Mouse (Mus musculus) hindbrain, embryonic 10.5 days (tissue): ENCODE measurements around the gene Nck2. TPM values are rescaled to one million over a fixed set of nuclear protein-coding genes. Genes with fewer than 3 reads are reported as not detected.

ENCODE experiments used
- DNase-seq: peaks from one replicate; pipeline ENCODE4 v3.0.0-alpha.2; 2017; ENCODE audit warnings: low spot score
- H3K27ac ChIP-seq: fragments of 300-500 bp; sonication (generic); 2 replicates; pipeline ENCODE4 v1.5.1; 2016; ENCODE audit warnings: mild to moderate bottlenecking, moderate library complexity
- H3K27me3 ChIP-seq: fragments of 300-500 bp; sonication (generic); 2 replicates; pipeline ENCODE4 v1.6.1; 2016; ENCODE audit warnings: mild to moderate bottlenecking; ENCODE audit not compliant: poor library complexity, insufficient read depth, severe bottlenecking
- H3K36me3 ChIP-seq: fragments of 300-500 bp; sonication (generic); 2 replicates; pipeline ENCODE4 v1.6.1; 2016; ENCODE audit warnings: mild to moderate bottlenecking, moderate library complexity
- H3K4me1 ChIP-seq: fragments of 300-500 bp; sonication (generic); replicated peaks from 2 replicates; pipeline ENCODE4 v1.6.1; 2016; ENCODE audit warnings: mild to moderate bottlenecking
- H3K4me3 ChIP-seq: fragments of 300-500 bp; sonication (generic); 2 replicates; pipeline ENCODE4 v1.5.1; 2016; ENCODE audit warnings: mild to moderate bottlenecking, moderate library complexity
- H3K9me3 ChIP-seq: fragments of 300-500 bp; sonication (generic); 2 replicates; pipeline ENCODE4 v1.6.1; 2016; ENCODE audit warnings: mild to moderate bottlenecking, moderate library complexity
- WGBS: fragments of 180-500 bp; shearing (Covaris S2); methylation state at CpG from one replicate; pipeline ENCODE4 v1.1.7; 2016; 5-methylcytosine and 5-hydroxymethylcytosine counted together
- polyA plus RNA-seq: library from polyadenylated mRNA; unstranded; fragments of >200 nt; fragmentation: Nextera tagmentation; extraction: Ambion mirVana; gene quantifications from 2 replicates; pipeline ENCODE4 v1.2.1, GENCODE M21; 2016

Nck2 gene
- polyA plus RNA-seq, 1 experiment from 2014 or later, result 39.5 TPM

DNA sequence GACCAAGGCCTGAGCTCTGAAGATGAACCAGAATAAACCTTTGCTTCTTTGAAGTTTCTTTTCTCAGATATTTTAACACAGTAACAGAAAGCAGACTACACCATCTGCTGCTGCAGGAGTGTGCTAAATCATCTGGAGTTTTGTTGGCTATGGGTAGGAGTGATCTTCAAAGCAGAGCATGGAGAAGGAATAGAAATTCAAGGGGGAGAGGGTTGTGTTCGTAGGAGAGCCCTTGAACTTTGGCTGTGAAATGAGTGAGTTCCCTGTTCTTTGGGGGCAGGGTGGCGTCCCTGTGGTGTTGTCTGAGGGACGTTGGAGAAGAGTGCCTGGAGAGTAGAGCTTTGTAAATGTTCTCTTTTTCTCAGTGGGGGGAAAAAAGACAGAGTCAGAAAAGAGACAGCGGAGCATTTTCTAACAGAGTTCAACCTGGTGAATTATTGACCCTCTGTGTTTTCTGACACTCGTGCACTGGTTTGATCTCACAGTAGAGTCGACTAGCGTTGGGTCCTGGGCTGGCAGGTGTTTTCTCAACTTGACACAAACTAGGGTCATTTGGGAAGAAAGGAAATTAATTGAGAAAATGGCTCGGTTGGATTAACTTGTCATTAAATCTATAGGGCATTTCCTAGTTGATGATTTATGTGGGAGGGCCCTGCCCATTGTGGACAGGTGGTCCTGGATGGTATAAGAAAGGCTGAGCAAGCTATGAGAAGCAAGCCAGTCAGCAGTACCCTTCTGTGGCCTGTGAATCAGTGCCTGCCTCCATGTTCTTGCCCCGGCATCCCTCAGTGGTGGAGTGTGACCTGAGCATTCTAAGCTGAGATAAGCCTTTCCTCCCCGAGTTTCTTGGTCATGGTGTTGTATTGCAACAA lies 57.8 kb downstream of the Nck2 start:
- no peaks in the 10 kb centered on the region for H3K27me3 ChIP-seq
- H3K36me3 ChIP-seq, result no peaks in the 10 kb centered on the region
- no peak overlapping the region for H3K4me3 ChIP-seq
- H3K9me3 ChIP-seq, result no peaks in the 10 kb centered on the region
- WGBS, result 74% methylated on average over 10 of the region's 10 CpGs
- peaks cover 50% of the 10 kb centered on the region for H3K4me1 ChIP-seq
- DNase-seq, result no peak
- no peak overlapping the region for H3K27ac ChIP-seq

DNA sequence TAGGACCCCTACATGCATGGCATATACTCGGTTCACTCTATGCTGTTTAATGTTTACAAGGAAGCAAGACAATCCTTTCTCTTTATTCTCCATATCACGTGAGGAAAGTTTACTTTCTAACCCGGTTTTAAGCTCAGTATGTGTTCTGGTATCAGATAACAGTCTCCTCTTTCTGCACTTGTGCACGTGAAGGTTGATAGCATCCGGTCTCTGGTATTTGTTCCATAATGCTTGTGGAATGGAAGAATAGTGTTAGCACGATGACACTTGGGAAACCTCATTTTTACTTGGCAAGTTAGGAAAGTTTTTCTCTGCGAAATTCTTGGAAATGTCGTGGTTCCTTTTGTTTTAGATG lies 58.4 kb downstream of the Nck2 start:
- DNase-seq, result no peak
- H3K9me3 ChIP-seq, result no peaks in the 10 kb centered on the region
- 0 out of 2 replicates have a peak, but pooled peaks cover 3% of the 10 kb centered on the region for H3K36me3 ChIP-seq
- no peaks in the 10 kb centered on the region for H3K27me3 ChIP-seq
- H3K4me1 ChIP-seq, result peaks cover 44% of the 10 kb centered on the region
- 75% methylated on average over 8 of the region's 8 CpGs for WGBS
- H3K4me3 ChIP-seq, result no peak overlapping the region
- H3K27ac ChIP-seq, result no peak overlapping the region

DNA sequence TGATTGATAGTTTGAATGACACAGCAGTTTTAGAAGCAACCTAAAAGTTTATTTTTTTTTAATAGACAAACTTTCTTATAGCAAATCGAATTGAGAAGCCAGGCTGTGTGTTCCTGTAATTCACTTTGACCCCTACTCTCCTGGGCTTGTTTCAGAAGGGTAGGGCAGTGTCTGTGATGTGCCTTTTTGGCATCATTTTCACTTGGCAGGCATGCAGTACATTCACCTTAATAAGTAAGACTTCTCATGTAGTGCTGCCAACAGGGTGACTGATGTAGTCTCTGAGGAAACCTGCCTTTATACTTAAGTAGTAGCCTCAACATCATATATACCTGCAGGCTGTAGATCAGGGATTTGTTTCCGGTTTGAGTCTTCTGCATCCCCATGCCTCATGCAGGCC lies 58.9 kb downstream of the Nck2 start:
- Histone ChIP-seq H3K27ac (no peak overlapping the region), H3K4me3 (no peak overlapping the region), H3K9me3 (no peaks in the 10 kb centered on the region), H3K4me1 (peaks cover 39% of the 10 kb centered on the region), H3K27me3 (no peaks in the 10 kb centered on the region), H3K36me3 (0 out of 2 replicates have a peak, but pooled peaks cover 6% of the 10 kb centered on the region)
- no peak for DNase-seq
- 89% methylated on average over 2 of the region's 2 CpGs for WGBS

- H3K4me3 ChIP-seq, result no peak overlapping the region
- H3K9me3 ChIP-seq, result no peaks in the 10 kb centered on the region
- H3K27ac ChIP-seq, result no peak overlapping the region
- H3K27me3 ChIP-seq, result no peaks in the 10 kb centered on the region
- 0 out of 2 replicates have a peak, but pooled peaks cover 6% of the 10 kb centered on the region for H3K36me3 ChIP-seq
- DNase-seq, result no peak
- 93% methylated on average over 6 of the region's 6 CpGs for WGBS
- peaks cover 38% of the 10 kb centered on the region for H3K4me1 ChIP-seq
These were observed 59.3 kb downstream of the Nck2 start for GRCm38 (mm10) chr1:43503676-43504075.

DNA sequence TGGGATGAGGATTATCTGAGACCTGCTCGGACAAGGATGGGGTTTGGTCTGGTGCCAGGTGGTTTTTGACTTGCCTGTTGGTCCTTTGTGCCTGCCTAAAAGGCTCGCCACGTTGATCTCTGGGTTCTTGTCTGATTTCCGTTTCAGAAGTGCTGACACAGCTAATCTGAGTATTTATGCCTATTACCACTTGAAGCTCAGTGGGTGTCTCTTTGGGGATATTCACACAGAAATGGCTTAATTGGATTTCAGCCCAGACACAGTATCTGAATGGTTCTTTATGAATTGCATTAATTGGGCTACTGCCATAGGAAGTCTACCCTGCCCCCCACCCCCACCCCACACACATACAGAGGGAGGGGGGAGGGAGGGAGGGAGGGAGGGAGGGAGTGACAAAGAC lies 59.9 kb downstream of the Nck2 start:
- peaks cover 33% of the 10 kb centered on the region for H3K4me1 ChIP-seq
- H3K36me3 ChIP-seq, result peaks cover 12% of the 10 kb centered on the region
- no peaks in the 10 kb centered on the region for H3K27me3 ChIP-seq
- H3K9me3 ChIP-seq, result 0 out of 2 replicates have a peak, but pooled peaks cover 2% of the 10 kb centered on the region
- H3K27ac ChIP-seq, result no peak overlapping the region
- DNase-seq, result no peak
- WGBS, result 62% methylated on average over 4 of the region's 4 CpGs
- no peak overlapping the region for H3K4me3 ChIP-seq

- 92% methylated on average over 3 of the region's 3 CpGs for WGBS
- Histone ChIP-seq H3K27ac (no peak overlapping the region), H3K36me3 (peaks cover 35% of the 10 kb centered on the region), H3K27me3 (no peaks in the 10 kb centered on the region), H3K4me1 (peaks cover 20% of the 10 kb centered on the region), H3K9me3 (0 out of 2 replicates have a peak, but pooled peaks cover 2% of the 10 kb centered on the region), H3K4me3 (no peak overlapping the region)
- DNase-seq, result no peak
These were observed 62.3 kb downstream of the Nck2 start for GRCm38 (mm10) chr1:43506638-43507037.

- H3K36me3 ChIP-seq, result peaks cover 46% of the 10 kb centered on the region
- H3K9me3 ChIP-seq, result 0 out of 2 replicates have a peak, but pooled peaks cover 2% of the 10 kb centered on the region
- no peak overlapping the region for H3K4me3 ChIP-seq
- no peak for DNase-seq
- no peaks in the 10 kb centered on the region for H3K27me3 ChIP-seq
- 89% methylated on average over 1 of the region's 1 CpGs for WGBS
- H3K4me1 ChIP-seq, result peaks cover 8% of the 10 kb centered on the region
- H3K27ac ChIP-seq, result no peak overlapping the region
These were observed 63.4 kb downstream of the Nck2 start for GRCm38 (mm10) chr1:43507809-43508208.

- H3K27me3 ChIP-seq, result no peaks in the 10 kb centered on the region
- H3K36me3 ChIP-seq, result peaks cover 70% of the 10 kb centered on the region
- no peaks in the 10 kb centered on the region; the same call in 1 of the 2 replicates for H3K4me1 ChIP-seq
- no peak overlapping the region for H3K4me3 ChIP-seq
- WGBS, result 90% methylated on average over 12 of the region's 12 CpGs
- H3K27ac ChIP-seq, result no peak overlapping the region
- no peak for DNase-seq
- H3K9me3 ChIP-seq, result 0 out of 2 replicates have a peak, but pooled peaks cover 2% of the 10 kb centered on the region
These were observed 66.9 kb downstream of the Nck2 start for GRCm38 (mm10) chr1:43511256-43511655.

DNA sequence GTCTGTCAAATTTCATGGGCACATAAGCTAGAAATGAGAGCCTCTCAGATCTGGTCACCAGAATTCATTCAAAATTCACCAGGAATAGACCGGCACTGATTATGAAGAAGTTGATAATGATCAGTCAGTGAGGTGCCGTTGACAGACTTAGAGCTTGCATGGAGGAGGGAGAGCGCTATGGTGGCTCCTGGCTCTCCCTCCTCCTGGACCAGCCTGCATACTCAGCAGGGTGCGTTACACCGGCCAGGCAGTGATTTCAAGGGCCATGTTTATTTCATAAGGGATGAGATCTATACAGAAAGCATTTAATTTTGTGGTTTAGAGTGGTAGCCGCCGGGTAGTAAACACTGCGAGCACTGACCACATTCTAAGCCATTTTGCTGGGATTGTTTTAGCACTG lies 67.3 kb downstream of the Nck2 start:
- 85% methylated on average over 8 of the region's 8 CpGs for WGBS
- H3K4me3 ChIP-seq, result no peak overlapping the region
- H3K9me3 ChIP-seq, result 0 out of 2 replicates have a peak, but pooled peaks cover 2% of the 10 kb centered on the region
- H3K4me1 ChIP-seq, result no peaks in the 10 kb centered on the region
- peaks cover 70% of the 10 kb centered on the region for H3K36me3 ChIP-seq
- H3K27ac ChIP-seq, result no peak overlapping the region
- no peaks in the 10 kb centered on the region for H3K27me3 ChIP-seq
- no peak for DNase-seq

DNA sequence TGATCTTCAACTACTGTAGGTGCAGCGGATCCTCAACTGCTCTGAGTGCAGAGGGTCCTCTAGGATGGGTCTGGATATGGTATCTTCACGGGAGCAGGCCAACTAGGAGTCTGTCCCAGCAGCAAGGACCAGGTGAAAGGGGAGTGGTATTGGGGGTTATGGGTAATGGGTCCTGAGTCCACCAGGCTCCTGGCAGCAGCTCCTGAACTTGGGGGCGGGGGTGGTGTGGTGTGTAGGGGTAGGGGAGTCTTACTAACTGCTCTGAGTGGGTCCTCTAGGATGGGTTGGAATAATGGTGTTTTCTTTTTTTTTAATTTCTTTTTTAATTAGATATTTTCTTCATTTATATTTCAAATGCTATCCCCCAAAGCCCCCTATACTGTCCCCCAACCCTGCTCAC lies 73.0 kb downstream of the Nck2 start:
- no peaks in the 10 kb centered on the region for H3K9me3 ChIP-seq
- H3K27me3 ChIP-seq, result no peaks in the 10 kb centered on the region
- H3K4me1 ChIP-seq, result no peaks in the 10 kb centered on the region
- 97% methylated on average over 3 of the region's 3 CpGs for WGBS
- H3K36me3 ChIP-seq, result peaks cover 35% of the 10 kb centered on the region
- H3K4me3 ChIP-seq, result no peak overlapping the region
- H3K27ac ChIP-seq, result no peak overlapping the region
- DNase-seq, result no peak

GRCm38 (mm10) chr1:43520216-43520988 lies 76.0 kb downstream of the Nck2 start:
- Histone ChIP-seq H3K27ac (no peak overlapping the region), H3K4me3 (no peak overlapping the region), H3K4me1 (0 out of 2 replicates have a peak, but pooled peaks cover 5% of the 10 kb centered on the region), H3K27me3 (no peaks in the 10 kb centered on the region), H3K9me3 (no peaks in the 10 kb centered on the region), H3K36me3 (peaks cover 9% of the 10 kb centered on the region; the same call in 1 of the 2 replicates)
- 94% methylated on average over 1 of the region's 1 CpGs for WGBS
- no peak for DNase-seq

DNA sequence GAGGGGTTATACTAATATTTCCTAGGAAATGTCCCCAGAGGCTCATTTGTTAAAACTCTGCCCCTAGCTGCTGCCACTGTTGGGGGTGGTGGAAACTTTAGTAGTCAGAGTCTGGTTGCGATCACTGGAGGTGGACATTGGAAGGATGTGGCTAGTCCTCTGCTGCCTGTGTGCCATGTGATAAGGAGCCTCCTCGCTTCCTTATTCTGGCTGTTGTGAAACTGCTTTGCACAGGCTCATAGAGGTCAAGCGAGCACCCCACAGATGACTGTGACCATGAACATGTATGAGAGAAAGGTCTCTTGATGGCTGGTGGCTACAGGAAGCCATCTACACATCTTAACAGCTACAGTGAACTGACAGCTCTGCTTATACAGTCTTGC lies 76.6 kb downstream of the Nck2 start:
- Histone ChIP-seq H3K4me3 (no peak overlapping the region), H3K4me1 (0 out of 2 replicates have a peak, but pooled peaks cover 5% of the 10 kb centered on the region), H3K27ac (no peak overlapping the region), H3K9me3 (no peaks in the 10 kb centered on the region), H3K36me3 (peaks cover 9% of the 10 kb centered on the region; the same call in 1 of the 2 replicates), H3K27me3 (no peaks in the 10 kb centered on the region)
- 90% methylated on average over 3 of the region's 3 CpGs for WGBS
- no peak for DNase-seq

DNA sequence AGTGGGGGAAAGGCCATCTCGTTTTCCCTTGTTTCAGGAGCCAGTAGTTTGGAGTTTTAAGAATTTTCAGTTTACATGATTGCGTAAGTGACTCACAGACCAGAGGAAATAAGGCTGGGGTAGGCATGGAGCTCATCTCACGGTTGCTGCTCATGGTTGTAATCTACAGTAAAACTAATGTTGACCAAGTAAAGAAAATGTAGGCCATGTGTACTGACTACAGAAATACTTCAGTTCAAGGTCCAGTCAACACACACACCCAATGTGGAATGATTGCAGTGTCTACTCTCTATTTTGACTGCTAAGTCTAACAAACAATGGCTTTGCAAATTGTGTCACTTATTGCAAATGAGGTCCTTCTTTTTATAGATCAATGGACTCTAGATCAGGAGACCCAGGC lies 77.1 kb downstream of the Nck2 start:
- 0 out of 2 replicates have a peak, but pooled peaks cover 5% of the 10 kb centered on the region for H3K4me1 ChIP-seq
- no peak for DNase-seq
- no peak overlapping the region for H3K27ac ChIP-seq
- H3K27me3 ChIP-seq, result no peaks in the 10 kb centered on the region
- H3K9me3 ChIP-seq, result no peaks in the 10 kb centered on the region
- H3K4me3 ChIP-seq, result no peak overlapping the region
- H3K36me3 ChIP-seq, result peaks cover 9% of the 10 kb centered on the region; the same call in 1 of the 2 replicates
- 90% methylated on average over 3 of the region's 3 CpGs for WGBS
